Mouse (Mus musculus): ENCODE results near the gene Hcar2. TPM values are rescaled to one million over a fixed set of nuclear protein-coding genes. Genes with fewer than 3 reads are reported as not detected.
A peak's percentile ranks its signal among the peaks of the same experiment; 100 is the strongest.

Gene Hcar2
- polyA plus RNA-seq, 1 experiment from 2014 or later = not detected

DNA sequence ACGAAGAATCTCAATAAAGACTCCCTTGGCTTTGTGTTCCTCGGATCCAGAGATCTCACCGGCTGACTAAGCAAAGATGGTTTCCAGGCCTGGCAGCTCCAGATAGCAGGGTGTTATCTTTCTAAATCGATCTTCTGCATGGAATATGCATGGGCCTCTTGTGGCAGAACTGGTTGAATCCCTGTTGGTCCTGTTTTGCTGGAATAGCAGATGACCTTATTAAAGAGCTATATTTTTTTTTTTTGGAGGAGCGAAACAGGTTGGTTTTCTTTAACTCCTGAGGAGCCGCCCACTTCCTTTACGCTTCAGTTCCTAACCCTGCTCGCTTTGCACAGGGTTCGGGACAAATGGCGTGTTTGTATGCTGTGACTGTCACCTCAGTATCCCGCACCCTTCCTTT, 31.1 kb upstream of the Hcar2 start:
- H3K27me3 ChIP-seq (ENCODE audit: control insufficient read depth, insufficient read depth, low read length) = no peaks in the 10 kb centered on the region
- H3K4me1 ChIP-seq (ENCODE audit: control insufficient read depth in 2 of 2, insufficient read depth in 2 of 2, low read length in 2 of 2) = peaks cover 0 to 3% of the 10 kb centered on the region in 2 experiments; a peak in 1 of 4 replicates
- H3K27ac ChIP-seq (replicated peaks in 1 of 2; ENCODE audit: control insufficient read depth in 1 of 2, insufficient read depth in 1 of 2, low read depth in 2 of 2, low read length in 2 of 2) = no peak overlapping the region
- no peak for ATAC-seq (ENCODE audit: insufficient number of reproducible peaks, insufficient read depth, low FRiP score, low read depth)
- no peaks in the 10 kb centered on the region for H3K9me3 ChIP-seq (ENCODE audit: control insufficient read depth, low read length)
- H3K4me2 ChIP-seq (ENCODE audit: low read length) = no peak overlapping the region
- H3K4me3 ChIP-seq (ENCODE audit: control insufficient read depth in 1 of 2, insufficient read depth in 1 of 2, low read depth in 1 of 2, low read length in 2 of 2) = no peak overlapping the region
- H3K9ac ChIP-seq (ENCODE audit: low read length) = no peak overlapping the region
- H3K36me3 ChIP-seq (ENCODE audit: control insufficient read depth, insufficient read depth, low read length) = no peaks in the 10 kb centered on the region
- WGBS = 80% methylated on average over 11 of the region's 11 CpGs

DNA sequence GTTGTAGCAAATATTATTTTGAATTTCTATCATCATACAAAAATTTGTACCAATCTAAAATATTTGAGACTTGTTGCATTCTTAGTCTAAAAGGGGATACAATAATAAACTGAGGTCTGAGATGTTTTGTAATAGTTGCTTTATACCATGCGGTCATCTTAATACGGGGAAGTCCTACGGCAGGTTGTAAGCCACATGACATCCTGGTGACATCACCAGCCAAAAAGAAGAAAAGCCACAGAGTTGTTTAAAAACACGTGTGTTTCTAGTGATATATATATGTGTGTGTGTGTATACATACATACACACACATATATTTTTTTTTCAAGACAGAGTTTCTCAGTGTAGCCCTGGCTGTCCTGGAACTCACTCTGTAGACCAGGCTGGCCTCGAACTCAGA, 28.2 kb upstream of the Hcar2 start:
- no peaks in the 10 kb centered on the region for H3K36me3 ChIP-seq (ENCODE audit: control insufficient read depth, insufficient read depth, low read length)
- no peaks in the 10 kb centered on the region for H3K27me3 ChIP-seq (ENCODE audit: control insufficient read depth, insufficient read depth, low read length)

DNA sequence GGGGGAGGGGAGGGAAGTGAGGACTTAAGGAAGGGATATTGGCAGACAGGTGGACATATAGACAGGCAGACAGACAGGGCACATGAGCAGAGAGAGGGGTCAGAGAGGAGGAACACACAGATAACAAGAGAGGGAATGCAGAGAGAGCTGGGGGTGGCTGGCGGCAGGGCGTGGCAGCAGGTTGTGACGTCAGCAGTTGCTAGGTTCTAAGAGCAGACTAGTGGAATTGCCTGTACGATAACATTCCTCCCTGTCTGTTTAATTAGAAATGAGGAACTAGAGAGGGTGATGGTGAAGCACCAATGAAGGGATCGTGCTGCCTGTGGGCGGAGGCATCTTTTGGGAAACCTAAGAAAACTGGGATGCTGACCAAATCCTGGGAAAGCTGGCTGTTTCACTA, 26.4 kb upstream of the Hcar2 start:
- Histone ChIP-seq H3K4me1 (ENCODE audit: control insufficient read depth in 2 of 2, insufficient read depth in 2 of 2, low read length in 2 of 2) (peaks cover 0 to 3% of the 10 kb centered on the region in 2 experiments; a peak in 1 of 4 replicates), H3K27ac (replicated peaks in 1 of 2; ENCODE audit: control insufficient read depth in 1 of 2, insufficient read depth in 1 of 2, low read depth in 2 of 2, low read length in 2 of 2) (no peak overlapping the region), H3K4me3 (ENCODE audit: control insufficient read depth in 1 of 2, insufficient read depth in 1 of 2, low read depth in 1 of 2, low read length in 2 of 2) (no peak overlapping the region), H3K9me3 (ENCODE audit: control insufficient read depth, low read length) (no peaks in the 10 kb centered on the region), H3K4me2 (ENCODE audit: low read length) (0 out of 2 replicates have a peak overlapping the region, but pooled peaks have one; percentile 3), H3K27me3 (ENCODE audit: control insufficient read depth, insufficient read depth, low read length) (no peaks in the 10 kb centered on the region), H3K9ac (ENCODE audit: low read length) (no peak overlapping the region), H3K36me3 (ENCODE audit: control insufficient read depth, insufficient read depth, low read length) (no peaks in the 10 kb centered on the region)
- ATAC-seq (ENCODE audit: insufficient number of reproducible peaks, insufficient read depth, low FRiP score, low read depth) = no peak
- WGBS = 38% methylated on average over 6 of the region's 6 CpGs

More for the DNA sequence above, 28.2 kb upstream of the Hcar2 start:
- no peaks in the 10 kb centered on the region for H3K9me3 ChIP-seq (ENCODE audit: control insufficient read depth, low read length)
- H3K4me1 ChIP-seq (ENCODE audit: control insufficient read depth in 2 of 2, insufficient read depth in 2 of 2, low read length in 2 of 2) = peaks cover 0 to 3% of the 10 kb centered on the region in 2 experiments; a peak in 1 of 4 replicates
- no peak overlapping the region for H3K27ac ChIP-seq (replicated peaks in 1 of 2; ENCODE audit: control insufficient read depth in 1 of 2, insufficient read depth in 1 of 2, low read depth in 2 of 2, low read length in 2 of 2)
- no peak for ATAC-seq (ENCODE audit: insufficient number of reproducible peaks, insufficient read depth, low FRiP score, low read depth)
- 83% methylated on average over 5 of the region's 5 CpGs for WGBS
- H3K4me2 ChIP-seq (ENCODE audit: low read length) = no peak overlapping the region
- H3K9ac ChIP-seq (ENCODE audit: low read length) = no peak overlapping the region
- H3K4me3 ChIP-seq (ENCODE audit: control insufficient read depth in 1 of 2, insufficient read depth in 1 of 2, low read depth in 1 of 2, low read length in 2 of 2) = no peak overlapping the region

GRCm38 (mm10) chr5:123890987-123891386, 25.7 kb upstream of the Hcar2 start:
- Histone ChIP-seq H3K36me3 (ENCODE audit: control insufficient read depth, insufficient read depth, low read length) (no peaks in the 10 kb centered on the region), H3K4me3 (ENCODE audit: control insufficient read depth in 1 of 2, insufficient read depth in 1 of 2, low read depth in 1 of 2, low read length in 2 of 2) (no peak overlapping the region), H3K27me3 (ENCODE audit: control insufficient read depth, insufficient read depth, low read length) (no peaks in the 10 kb centered on the region), H3K27ac (replicated peaks in 1 of 2; ENCODE audit: control insufficient read depth in 1 of 2, insufficient read depth in 1 of 2, low read depth in 2 of 2, low read length in 2 of 2) (no peak overlapping the region), H3K4me2 (ENCODE audit: low read length) (no peak overlapping the region), H3K4me1 (ENCODE audit: control insufficient read depth in 2 of 2, insufficient read depth in 2 of 2, low read length in 2 of 2) (peaks cover 0 to 3% of the 10 kb centered on the region in 2 experiments; a peak in 1 of 4 replicates), H3K9ac (ENCODE audit: low read length) (no peak overlapping the region), H3K9me3 (ENCODE audit: control insufficient read depth, low read length) (no peaks in the 10 kb centered on the region)
- WGBS = 75% methylated on average over 5 of the region's 5 CpGs
- ATAC-seq (ENCODE audit: insufficient number of reproducible peaks, insufficient read depth, low FRiP score, low read depth) = no peak

DNA sequence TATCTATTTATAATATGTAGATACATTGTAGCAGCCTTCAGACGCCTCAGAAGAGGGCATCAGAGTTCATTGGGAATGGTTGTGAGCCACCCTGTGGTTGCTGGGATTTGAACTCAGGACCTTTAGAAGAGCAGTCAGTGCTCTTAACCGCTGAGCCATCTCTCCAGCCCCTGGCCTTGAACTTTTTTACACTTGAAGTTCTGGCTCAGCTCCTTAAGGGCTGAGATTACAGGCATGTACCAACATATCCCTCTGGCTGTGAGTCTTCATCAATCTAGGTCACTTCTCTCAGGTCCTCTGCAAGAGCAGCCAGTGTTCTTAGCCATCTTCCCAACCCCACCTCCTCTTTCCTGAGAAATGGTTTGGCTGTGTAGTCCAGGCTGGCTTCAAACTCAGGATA, 25.0 kb upstream of the Hcar2 start:
- 73% methylated on average over 2 of the region's 2 CpGs for WGBS
- no peak for ATAC-seq (ENCODE audit: insufficient number of reproducible peaks, insufficient read depth, low FRiP score, low read depth)

GRCm38 (mm10) chr5:123886365-123886764, 21.1 kb upstream of the Hcar2 start:
- Histone ChIP-seq H3K27me3 (ENCODE audit: control insufficient read depth, insufficient read depth, low read length) (no peaks in the 10 kb centered on the region), H3K9me3 (ENCODE audit: control insufficient read depth, low read length) (no peaks in the 10 kb centered on the region), H3K4me3 (ENCODE audit: control insufficient read depth in 1 of 2, insufficient read depth in 1 of 2, low read depth in 1 of 2, low read length in 2 of 2) (no peak overlapping the region), H3K9ac (ENCODE audit: low read length) (no peak overlapping the region), H3K4me2 (ENCODE audit: low read length) (no peak overlapping the region), H3K36me3 (ENCODE audit: control insufficient read depth, insufficient read depth, low read length) (no peaks in the 10 kb centered on the region), H3K4me1 (ENCODE audit: control insufficient read depth in 2 of 2, insufficient read depth in 2 of 2, low read length in 2 of 2) (no peaks in the 10 kb centered on the region), H3K27ac (replicated peaks in 1 of 2; ENCODE audit: control insufficient read depth in 1 of 2, insufficient read depth in 1 of 2, low read depth in 2 of 2, low read length in 2 of 2) (no peak overlapping the region)
- WGBS = 68% methylated on average over 3 of the region's 3 CpGs
- no peak for ATAC-seq (ENCODE audit: insufficient number of reproducible peaks, insufficient read depth, low FRiP score, low read depth)

More for the DNA sequence above, 25.0 kb upstream of the Hcar2 start:
- Histone ChIP-seq H3K36me3 (ENCODE audit: control insufficient read depth, insufficient read depth, low read length) (no peaks in the 10 kb centered on the region), H3K9ac (ENCODE audit: low read length) (no peak overlapping the region), H3K27me3 (ENCODE audit: control insufficient read depth, insufficient read depth, low read length) (no peaks in the 10 kb centered on the region), H3K4me2 (ENCODE audit: low read length) (no peak overlapping the region), H3K4me1 (ENCODE audit: control insufficient read depth in 2 of 2, insufficient read depth in 2 of 2, low read length in 2 of 2) (peaks cover 0 to 3% of the 10 kb centered on the region in 2 experiments; a peak in 1 of 4 replicates), H3K9me3 (ENCODE audit: control insufficient read depth, low read length) (no peaks in the 10 kb centered on the region), H3K27ac (replicated peaks in 1 of 2; ENCODE audit: control insufficient read depth in 1 of 2, insufficient read depth in 1 of 2, low read depth in 2 of 2, low read length in 2 of 2) (no peak overlapping the region), H3K4me3 (ENCODE audit: control insufficient read depth in 1 of 2, insufficient read depth in 1 of 2, low read depth in 1 of 2, low read length in 2 of 2) (no peak overlapping the region)

GRCm38 (mm10) chr5:123884332-123884731, 19.0 kb upstream of the Hcar2 start:
- no peak overlapping the region for H3K4me3 ChIP-seq (ENCODE audit: control insufficient read depth in 1 of 2, insufficient read depth in 1 of 2, low read depth in 1 of 2, low read length in 2 of 2)
- WGBS = 61% methylated on average over 10 of the region's 10 CpGs
- H3K9ac ChIP-seq (ENCODE audit: low read length) = no peak overlapping the region
- H3K4me1 ChIP-seq (ENCODE audit: control insufficient read depth in 2 of 2, insufficient read depth in 2 of 2, low read length in 2 of 2) = peaks cover 0 to 7% of the 10 kb centered on the region in 2 experiments; a peak in 1 of 4 replicates
- H3K36me3 ChIP-seq (ENCODE audit: control insufficient read depth, insufficient read depth, low read length) = no peaks in the 10 kb centered on the region
- no peak overlapping the region for H3K27ac ChIP-seq (replicated peaks in 1 of 2; ENCODE audit: control insufficient read depth in 1 of 2, insufficient read depth in 1 of 2, low read depth in 2 of 2, low read length in 2 of 2)
- H3K27me3 ChIP-seq (ENCODE audit: control insufficient read depth, insufficient read depth, low read length) = no peaks in the 10 kb centered on the region
- no peak overlapping the region for H3K4me2 ChIP-seq (ENCODE audit: low read length)
- no peaks in the 10 kb centered on the region for H3K9me3 ChIP-seq (ENCODE audit: control insufficient read depth, low read length)
- ATAC-seq (ENCODE audit: insufficient number of reproducible peaks, insufficient read depth, low FRiP score, low read depth) = no peak

GRCm38 (mm10) chr5:123883891-123884290, 18.6 kb upstream of the Hcar2 start:
- H3K27me3 ChIP-seq (ENCODE audit: control insufficient read depth, insufficient read depth, low read length) = 0 out of 2 replicates have a peak, but pooled peaks cover 3% of the 10 kb centered on the region
- H3K27ac ChIP-seq (replicated peaks in 1 of 2; ENCODE audit: control insufficient read depth in 1 of 2, insufficient read depth in 1 of 2, low read depth in 2 of 2, low read length in 2 of 2) = no peak overlapping the region
- H3K4me1 ChIP-seq (ENCODE audit: control insufficient read depth in 2 of 2, insufficient read depth in 2 of 2, low read length in 2 of 2) = peaks cover 0 to 7% of the 10 kb centered on the region in 2 experiments; a peak in 1 of 4 replicates
- H3K9ac ChIP-seq (ENCODE audit: low read length) = no peak overlapping the region
- no peak for ATAC-seq (ENCODE audit: insufficient number of reproducible peaks, insufficient read depth, low FRiP score, low read depth)
- no peaks in the 10 kb centered on the region for H3K9me3 ChIP-seq (ENCODE audit: control insufficient read depth, low read length)
- H3K36me3 ChIP-seq (ENCODE audit: control insufficient read depth, insufficient read depth, low read length) = no peaks in the 10 kb centered on the region
- H3K4me2 ChIP-seq (ENCODE audit: low read length) = no peak overlapping the region
- H3K4me3 ChIP-seq (ENCODE audit: control insufficient read depth in 1 of 2, insufficient read depth in 1 of 2, low read depth in 1 of 2, low read length in 2 of 2) = no peak overlapping the region
- WGBS = 71% methylated on average over 7 of the region's 7 CpGs
